21 mouse cellular contexts compared by ENCODE assay signal in genomic region chr17:12518194-12518593, GRCm38 (mm10). TPM values are rescaled to one million over a fixed set of nuclear protein-coding genes. Genes with fewer than 3 reads are reported as not detected.
DNase-seq lines count a peak whose midpoint lies in the region; ATAC-seq lines count a peak whose summit lies in the region.
"Had no signal": no experiment of that assay in that cellular context is flagged by ENCODE, and none has a peak within 500 bp of the region (broad histone marks: within the 10 kb centered on the region; RNA-seq: fewer than 3 reads in every experiment).

No protein-coding gene starts in this region.

- no peaks in the 10 kb centered on the region for H3K4me1 ChIP-seq in heart, embryonic 12.5 days (replicated peaks)
- H3K4me1 ChIP-seq: embryonic facial prominence, embryonic 12.5 days; embryonic facial prominence, embryonic 15.5 days; forebrain, embryonic 15.5 days; heart, embryonic 10.5 days; hindbrain, embryonic 12.5 days; hindbrain, embryonic 15.5 days had no signal

- peaks cover 12% of the 10 kb centered on the region for H3K9me3 ChIP-seq in heart, embryonic 12.5 days (replicated peaks)
- H3K9me3 ChIP-seq: embryonic facial prominence, embryonic 12.5 days; embryonic facial prominence, embryonic 15.5 days; forebrain, embryonic 15.5 days; heart, embryonic 10.5 days; hindbrain, embryonic 15.5 days had no signal

- no peak overlapping the region for H3K4me2 ChIP-seq in heart, embryonic 12.5 days
- H3K4me2 ChIP-seq: embryonic facial prominence, embryonic 12.5 days; embryonic facial prominence, embryonic 15.5 days; forebrain, embryonic 15.5 days; hindbrain, embryonic 12.5 days; hindbrain, embryonic 15.5 days had no signal

- no peaks in the 10 kb centered on the region for H3K36me3 ChIP-seq in heart, embryonic 12.5 days
- H3K36me3 ChIP-seq: embryonic facial prominence, embryonic 12.5 days; embryonic facial prominence, embryonic 15.5 days; forebrain, embryonic 15.5 days; heart, embryonic 10.5 days; hindbrain, embryonic 12.5 days; hindbrain, embryonic 15.5 days had no signal

- no peak overlapping the region for H3K4me3 ChIP-seq in heart, embryonic 12.5 days
- H3K4me3 ChIP-seq: embryonic facial prominence, embryonic 12.5 days; embryonic facial prominence, embryonic 15.5 days; forebrain, embryonic 15.5 days; heart, adult 2 months; heart, embryonic 10.5 days; hindbrain, embryonic 12.5 days; hindbrain, embryonic 15.5 days had no signal

- H3K27me3 ChIP-seq in heart, embryonic 12.5 days (replicated peaks), result peaks cover 3% of the 10 kb centered on the region; the same call in 1 of the 2 replicates
- H3K27me3 ChIP-seq: embryonic facial prominence, embryonic 12.5 days; embryonic facial prominence, embryonic 15.5 days; forebrain, embryonic 15.5 days; hindbrain, embryonic 12.5 days; hindbrain, embryonic 15.5 days had no signal

- H3K27ac ChIP-seq in heart, embryonic 12.5 days (ENCODE audit: poor library complexity, severe bottlenecking), result no peak overlapping the region
- H3K27ac ChIP-seq: embryonic facial prominence, embryonic 12.5 days; embryonic facial prominence, embryonic 15.5 days; forebrain, embryonic 15.5 days; heart, adult 2 months; heart, embryonic 10.5 days; hindbrain, embryonic 12.5 days; hindbrain, embryonic 15.5 days had no signal

- no peak overlapping the region for H3K9ac ChIP-seq in heart, embryonic 12.5 days
- H3K9ac ChIP-seq: embryonic facial prominence, embryonic 12.5 days; embryonic facial prominence, embryonic 15.5 days; forebrain, embryonic 15.5 days; hindbrain, embryonic 12.5 days; hindbrain, embryonic 15.5 days had no signal

- peak; percentile 42 for ATAC-seq in common myeloid progenitor, adult 5-6 weeks (replicated peaks; ENCODE audit: low read depth, poor library complexity, severe bottlenecking)
- peak; percentile 50 for ATAC-seq in megakaryocyte progenitor cell, adult 5-6 weeks (replicated peaks; ENCODE audit: poor library complexity)
- ATAC-seq in heart, embryonic 12.5 days (ENCODE audit: insufficient number of reproducible peaks, low FRiP score), result no peak
- ATAC-seq: activated CD4-positive, CD25-positive, alpha-beta regulatory T cell, adult 4 months; forebrain, embryonic 15.5 days; intestine, postnatal 0 days had no signal

- 81% methylated on average over 6 of the region's 6 CpGs for WGBS in heart, embryonic 12.5 days

- DNase-seq in adrenal gland, adult 2 months, result peak; percentile 24
- DNase-seq in adrenal gland, postnatal 25 days, result no peak
- DNase-seq in adipocyte (ENCODE audit: low spot score), result peak; percentile 24
- no peak for DNase-seq in ovary, postnatal 14 days (ENCODE audit: low spot score)
- DNase-seq in kidney, postnatal 10 days, result no peak
- DNase-seq: cerebellum, adult 11-12 months; cerebellum, adult 8-10 months; cerebellum, postnatal 36 days; gastrocnemius, postnatal 25 days; heart, adult 2 months had no signal

RNA-seq across cellular contexts. Expression of gene Slc22a3, which starts 10.7 kb away (rescaled TPM):
- 10 to 100 TPM in 1 of 2 experiments, 1 to 10 TPM in 1; 5.7 to 12.0 TPM for total RNA-seq in adrenal gland, adult 2 months (2021)
- polyA plus RNA-seq in adrenal gland, adult 2 months (2012; rRNA removed), result 5.7 and 9.7 TPM in 2 replicates
- total RNA-seq in adrenal gland, postnatal 25 days (2021), result 2.9 and 4.4 TPM in 2 replicates
- 36.2 and 45.5 TPM in 2 replicates for total RNA-seq in common myeloid progenitor, adult 5-6 weeks (2017)
- 4.0 and 7.7 TPM in 2 replicates for total RNA-seq in megakaryocyte progenitor cell, adult 5-6 weeks (2015)
- total RNA-seq in megakaryocyte progenitor cell, adult 5-6 weeks (2017), result 3.6 and 4.8 TPM in 2 replicates
- 0.22 and 0.27 TPM in 2 replicates for polyA plus RNA-seq in heart, embryonic 12.5 days (2016; fragmentation: Nextera tagmentation; extraction: Ambion mirVana)
- polyA plus RNA-seq: activated CD4-positive, CD25-positive, alpha-beta regulatory T cell, adult 4 months had no signal

Comparison
In these comparisons a context has a peak if more than half of its experiments do, and no peak if none do; other contexts are left out.
1. DNase-seq: peak in adrenal gland, adult 2 months (single experiment) and adipocyte (single experiment); none in adrenal gland, postnatal 25 days (single experiment), ovary, postnatal 14 days (single experiment) and kidney, postnatal 10 days (single experiment).